Mouse (Mus musculus) E14TG2a.4 (cell line): ENCODE measurements at regions not wholly inside any gene's neighbourhood (a gene's known extent, or its start where the extent isn't known, plus 50 kb on each side); places are given as distances from the start of the nearest gene placed in this dataset.

Experiments used
- H3K27me3 ChIP-seq: 2 replicates; pipeline ENCODE4 v1.6.1; 2014; ENCODE audit warnings: low read length, control low read depth; ENCODE audit not compliant: insufficient read depth
- H3K36me3 ChIP-seq: 2 replicates; pipeline ENCODE4 v1.6.1; 2014; ENCODE audit warnings: low read length, control low read depth; ENCODE audit not compliant: insufficient read depth
- H3K4me1 ChIP-seq: replicated peaks from 2 replicates; pipeline ENCODE4 v1.6.1; 2014; ENCODE audit warnings: low read depth, low read length, control low read depth
- H3K4me3 ChIP-seq: replicated peaks from 2 replicates; pipeline ENCODE4 v1.5.1; 2014; ENCODE audit warnings: mild to moderate bottlenecking, low read length
- H3K9me3 ChIP-seq: 2 replicates; pipeline ENCODE4 v1.6.1; 2014; ENCODE audit warnings: low read length, control low read depth
- CTCF ChIP-seq: conservative IDR thresholded peaks from 2 replicates; pipeline ENCODE4 v1.5.1; 2014; ENCODE audit warnings: low read length
- NANOG ChIP-seq: IDR thresholded peaks from 2 replicates; pipeline ENCODE4 v1.6.1; 2014; ENCODE audit warnings: borderline replicate concordance, low read length, mixed read lengths
- POU5F1 ChIP-seq: IDR thresholded peaks from 2 replicates; pipeline ENCODE4 v1.6.1; 2014; ENCODE audit warnings: low read length, borderline replicate concordance

DNA sequence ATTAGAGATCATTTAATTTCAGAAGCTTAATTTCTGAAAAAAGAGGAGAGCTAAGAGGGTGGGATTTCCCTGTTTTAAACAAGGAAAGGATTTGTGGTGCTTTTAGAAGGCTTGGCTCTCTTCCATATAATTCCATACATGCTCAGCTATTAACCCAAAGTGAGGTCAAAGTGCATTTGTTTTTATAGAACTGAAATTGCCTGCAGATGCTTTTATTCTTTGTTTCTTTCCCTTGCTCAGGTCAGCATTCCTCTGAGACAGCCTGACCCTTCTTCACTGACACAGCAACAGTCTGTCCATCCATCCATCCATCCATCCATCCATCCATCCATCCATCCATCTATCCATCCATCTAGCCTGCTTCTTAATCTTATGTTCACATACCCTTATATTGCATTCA lies 82.0 kb upstream of the Cdkn2b start:
- Histone ChIP-seq H3K27me3 (no peaks in the 10 kb centered on the region), H3K9me3 (no peaks in the 10 kb centered on the region), H3K36me3 (no peaks in the 10 kb centered on the region), H3K4me1 (no peaks in the 10 kb centered on the region), H3K4me3 (no peak overlapping the region)
- TF ChIP-seq CTCF: no peak
- TF ChIP-seq POU5F1: no peak
- no peak for TF ChIP-seq NANOG

DNA sequence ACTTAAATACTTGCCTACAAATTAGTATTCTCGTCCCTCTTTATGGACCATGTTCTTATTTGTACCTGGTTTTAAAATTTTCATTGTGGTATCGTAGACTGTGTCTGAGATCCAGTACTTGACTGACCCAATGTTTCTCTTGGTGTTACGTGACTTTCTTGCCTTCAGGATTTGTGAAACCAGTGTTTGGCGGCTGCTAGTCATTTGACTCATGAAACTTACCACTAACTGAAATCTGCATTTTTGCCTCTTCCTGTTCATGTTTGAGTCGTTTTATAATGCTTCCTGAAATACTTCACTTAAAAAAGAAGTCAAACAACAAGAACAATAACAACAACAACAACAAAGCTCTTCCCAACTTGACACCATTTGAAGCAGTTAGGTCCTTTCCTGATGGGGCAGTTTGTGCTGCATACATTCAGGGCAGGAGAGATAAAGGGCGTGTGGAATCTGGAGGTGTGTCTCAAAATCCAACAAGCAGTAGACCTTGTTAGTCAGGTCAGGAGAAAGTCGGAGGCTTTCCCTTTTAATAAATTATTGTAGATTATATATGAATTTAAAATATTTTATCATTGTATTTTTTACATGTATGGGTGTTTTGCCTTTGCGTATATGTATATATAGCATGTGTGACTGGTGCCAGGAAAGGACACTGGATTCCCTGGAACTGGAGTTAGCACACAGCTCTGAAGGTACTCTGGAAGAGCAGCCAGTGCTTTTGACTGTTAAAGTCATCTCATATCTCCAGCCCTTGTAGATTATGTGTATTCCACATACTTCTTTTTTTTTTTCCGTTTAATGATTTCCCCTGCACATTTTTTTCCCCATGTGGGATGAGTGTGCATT lies 80.8 kb upstream of the Cdkn2b start:
- TF ChIP-seq NANOG (no peak), POU5F1 (no peak), CTCF (no peak)
- Histone ChIP-seq H3K36me3 (no peaks in the 10 kb centered on the region), H3K9me3 (no peaks in the 10 kb centered on the region), H3K4me1 (no peaks in the 10 kb centered on the region), H3K4me3 (no peak overlapping the region), H3K27me3 (no peaks in the 10 kb centered on the region)

DNA sequence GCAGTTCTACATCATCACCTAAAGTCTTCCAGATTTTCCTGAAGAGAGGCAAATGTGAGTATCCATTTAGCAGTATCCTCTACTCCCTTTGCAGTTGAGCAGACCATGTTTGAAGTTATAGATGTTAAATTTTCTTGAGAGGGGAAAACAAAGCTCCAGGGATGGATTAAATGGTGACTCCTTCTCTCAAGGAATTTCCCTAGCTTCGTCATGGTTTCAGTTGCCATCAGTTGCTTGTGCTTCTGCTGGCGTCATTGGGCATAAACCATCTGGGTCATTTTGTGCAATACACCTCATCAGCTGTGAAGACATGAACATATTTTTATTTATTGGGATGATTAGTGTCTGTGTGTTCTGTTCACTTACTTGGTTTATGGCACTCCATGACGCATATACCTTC lies 72.7 kb upstream of the Cdkn2b start:
- Histone ChIP-seq H3K36me3 (no peaks in the 10 kb centered on the region), H3K4me3 (no peak overlapping the region), H3K4me1 (no peaks in the 10 kb centered on the region), H3K9me3 (no peaks in the 10 kb centered on the region), H3K27me3 (no peaks in the 10 kb centered on the region)
- TF ChIP-seq NANOG: no peak
- TF ChIP-seq POU5F1: no peak
- TF ChIP-seq CTCF: no peak

DNA sequence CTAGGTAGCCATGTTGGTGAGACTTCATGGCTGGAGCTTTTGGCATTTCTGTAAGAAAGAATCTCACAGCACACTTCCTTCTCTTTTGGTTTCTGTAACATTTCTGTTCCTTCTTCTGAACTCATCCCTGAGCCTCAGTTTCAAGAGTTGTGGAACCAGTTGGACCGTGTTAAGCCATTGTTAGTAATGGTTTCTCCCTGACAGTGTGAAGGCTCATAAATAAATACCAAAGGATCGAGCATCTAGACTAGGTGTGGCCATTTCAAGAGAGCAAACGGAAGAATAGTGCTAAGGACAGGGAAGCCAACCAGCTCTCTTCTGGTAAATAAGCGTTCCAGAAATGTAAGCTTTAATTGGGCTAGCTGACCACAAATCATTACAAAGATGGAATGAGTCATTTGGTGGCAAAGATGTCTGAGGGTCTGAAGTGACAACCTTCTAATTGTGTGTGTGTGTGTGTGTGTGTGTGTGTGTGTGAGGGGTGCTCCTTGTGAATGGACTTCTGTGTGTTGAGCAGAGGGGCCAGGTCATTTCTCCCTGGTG lies 71.7 kb upstream of the Cdkn2b start:
- Histone ChIP-seq H3K4me3 (no peak overlapping the region), H3K27me3 (no peaks in the 10 kb centered on the region), H3K4me1 (no peaks in the 10 kb centered on the region), H3K9me3 (no peaks in the 10 kb centered on the region), H3K36me3 (no peaks in the 10 kb centered on the region)
- no peak for TF ChIP-seq POU5F1
- no peak for TF ChIP-seq CTCF
- no peak for TF ChIP-seq NANOG

DNA sequence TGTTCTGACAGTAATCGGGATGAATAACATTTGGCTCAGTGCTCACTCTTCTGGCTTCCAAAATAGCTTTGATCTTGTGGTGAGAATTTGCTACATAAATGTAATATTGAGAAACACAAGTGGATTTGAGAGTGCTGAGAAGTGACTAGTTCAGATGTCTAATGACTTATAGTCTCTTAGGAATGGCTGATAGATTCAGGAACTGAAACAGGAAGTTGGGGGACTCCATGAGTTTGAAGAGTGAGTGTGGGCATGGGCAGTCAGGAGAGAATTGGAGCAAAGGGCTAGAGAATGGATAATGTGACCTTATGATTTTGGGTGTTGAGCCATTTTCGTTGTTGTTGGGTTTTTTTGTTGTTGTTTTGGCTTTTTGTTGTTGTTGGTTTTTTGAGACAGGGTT lies 70.9 kb upstream of the Cdkn2b start:
- H3K27me3 ChIP-seq: no peaks in the 10 kb centered on the region
- H3K4me1 ChIP-seq: no peaks in the 10 kb centered on the region
- TF ChIP-seq CTCF (no peak), NANOG (no peak), POU5F1 (no peak)
- no peaks in the 10 kb centered on the region for H3K36me3 ChIP-seq
- H3K9me3 ChIP-seq: no peaks in the 10 kb centered on the region
- H3K4me3 ChIP-seq: no peak overlapping the region

DNA sequence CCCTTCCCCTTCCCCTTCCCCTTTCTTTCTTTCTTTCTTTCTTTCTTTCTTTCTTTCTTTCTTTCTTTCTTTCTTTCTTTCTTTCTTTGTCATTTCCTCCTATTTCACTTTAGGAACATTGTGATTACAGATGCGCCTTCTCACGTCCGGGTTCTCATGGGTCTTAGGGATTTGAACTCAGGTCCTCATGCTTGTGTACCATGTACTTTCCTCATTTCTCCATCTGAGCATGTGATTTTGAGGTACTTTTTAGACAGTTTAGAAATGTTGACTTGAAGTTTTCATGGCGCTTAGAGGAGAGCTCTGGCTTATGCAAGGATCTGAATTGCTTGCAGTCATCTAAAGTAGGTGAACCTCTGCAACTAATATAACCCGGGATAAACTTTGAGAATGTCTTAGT lies 70.2 kb upstream of the Cdkn2b start:
- H3K4me3 ChIP-seq: no peak overlapping the region
- no peaks in the 10 kb centered on the region for H3K36me3 ChIP-seq
- H3K27me3 ChIP-seq: no peaks in the 10 kb centered on the region
- H3K4me1 ChIP-seq: no peaks in the 10 kb centered on the region
- H3K9me3 ChIP-seq: no peaks in the 10 kb centered on the region
- no peak for TF ChIP-seq CTCF
- TF ChIP-seq NANOG: no peak
- no peak for TF ChIP-seq POU5F1

DNA sequence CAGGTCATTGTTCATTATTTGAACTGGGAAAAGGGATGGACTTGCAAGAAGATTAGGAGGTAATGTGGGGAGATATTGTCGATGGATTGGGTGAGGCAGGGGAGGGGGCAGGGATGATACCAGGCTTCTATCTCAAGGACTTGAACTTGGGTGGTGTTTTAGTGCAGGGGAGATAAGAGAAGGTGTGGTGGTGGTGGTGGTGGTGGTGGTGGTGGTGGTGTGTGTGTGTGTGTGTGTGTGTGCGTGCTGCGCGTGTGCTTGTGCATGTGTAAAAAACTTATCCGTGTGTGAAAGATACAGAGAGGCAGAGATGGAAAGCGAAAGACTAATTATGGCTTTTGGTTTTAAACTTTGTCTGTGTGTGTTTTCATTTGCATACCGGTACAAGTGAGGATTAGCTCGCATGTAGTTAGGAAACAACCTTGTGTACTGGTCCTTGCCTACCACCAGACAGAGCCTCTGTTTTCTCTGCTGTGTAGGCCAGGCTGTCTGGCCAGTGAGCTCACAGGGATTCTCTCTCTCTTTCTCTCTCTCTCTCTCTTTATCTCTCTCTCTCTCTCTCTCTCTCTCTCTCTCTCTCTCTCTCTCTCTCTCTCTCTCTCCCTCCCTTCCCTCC lies 69.6 kb upstream of the Cdkn2b start:
- Histone ChIP-seq H3K4me1 (no peaks in the 10 kb centered on the region), H3K36me3 (no peaks in the 10 kb centered on the region), H3K4me3 (no peak overlapping the region), H3K9me3 (no peaks in the 10 kb centered on the region), H3K27me3 (no peaks in the 10 kb centered on the region)
- TF ChIP-seq NANOG (no peak), POU5F1 (no peak)

DNA sequence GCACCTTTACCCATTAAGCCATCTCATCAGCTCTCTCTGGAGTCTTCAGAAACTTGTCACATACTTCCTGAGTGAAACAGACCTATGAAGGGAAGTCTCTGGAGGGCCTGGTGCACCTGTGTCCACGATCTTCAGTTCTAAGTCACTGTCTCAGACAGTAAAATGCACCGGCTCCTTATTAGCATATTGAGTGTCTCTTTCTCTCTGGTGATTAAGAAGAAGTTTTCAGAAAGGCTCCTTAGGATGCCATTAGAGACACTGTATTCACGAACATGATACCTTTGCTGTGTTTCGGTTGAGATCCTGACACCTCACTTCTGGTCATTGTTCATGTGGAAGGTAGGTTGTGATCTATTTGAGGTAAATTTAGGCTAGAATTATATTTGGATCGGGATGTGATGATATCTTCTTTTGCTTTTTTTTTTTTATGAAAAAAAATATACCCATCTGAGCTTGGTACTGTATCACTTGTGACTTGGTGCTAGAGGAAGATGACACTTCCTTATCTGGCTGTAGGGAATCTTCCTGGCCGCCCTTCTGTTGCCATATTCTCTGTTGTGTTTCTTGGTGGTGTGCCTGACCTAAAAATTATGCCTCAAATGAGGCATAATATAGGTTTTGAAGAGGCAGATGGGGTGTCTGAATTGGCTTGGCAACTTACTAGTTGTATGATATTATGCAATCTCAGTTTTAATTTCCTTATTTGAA lies 68.9 kb upstream of the Cdkn2b start:
- Histone ChIP-seq H3K4me3 (no peak overlapping the region), H3K36me3 (no peaks in the 10 kb centered on the region), H3K9me3 (no peaks in the 10 kb centered on the region), H3K4me1 (no peaks in the 10 kb centered on the region), H3K27me3 (no peaks in the 10 kb centered on the region)
- TF ChIP-seq CTCF: no peak
- TF ChIP-seq NANOG: no peak
- no peak for TF ChIP-seq POU5F1
